Mouse (Mus musculus) layer of hippocampus, postnatal 10 days (tissue): ENCODE measurements around the gene Faf1. TPM values are rescaled to one million over a fixed set of nuclear protein-coding genes. Genes with fewer than 3 reads are reported as not detected.

Source experiments
- DNase-seq, 2 experiments: peaks; one replicate each; pipeline ENCODE4 v3.0.0; 2021; ENCODE audit warnings: low spot score in 2 of 2
- total RNA-seq, 2 experiments: library from RNA; stranded (reverse); gene quantifications; 2 replicates each; pipeline ENCODE4 v1.2.3; 2021

Faf1 gene
- total RNA-seq, 2 experiments from 2014 or later = 31.6 to 33.7 TPM

DNA sequence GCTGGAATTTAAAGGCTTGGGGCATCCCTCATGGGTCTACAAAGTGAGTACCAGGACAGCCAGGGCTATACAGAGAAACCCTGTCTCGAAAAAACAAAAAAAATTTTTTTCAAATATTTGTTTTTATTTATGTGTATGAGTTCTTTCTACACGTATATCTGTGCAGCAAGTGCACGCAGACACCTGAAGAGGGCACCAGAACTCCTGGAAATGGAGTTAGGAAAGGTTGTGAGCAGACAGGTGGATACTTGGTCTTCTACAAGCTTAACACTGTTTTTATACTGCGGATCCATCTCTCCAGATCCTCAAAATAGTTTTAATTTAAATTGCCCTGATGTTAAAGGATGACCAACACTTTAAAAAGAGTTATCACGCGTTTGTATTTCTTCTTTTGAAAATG is 312.8 kb downstream of the Faf1 start:
- no peak for DNase-seq

DNA sequence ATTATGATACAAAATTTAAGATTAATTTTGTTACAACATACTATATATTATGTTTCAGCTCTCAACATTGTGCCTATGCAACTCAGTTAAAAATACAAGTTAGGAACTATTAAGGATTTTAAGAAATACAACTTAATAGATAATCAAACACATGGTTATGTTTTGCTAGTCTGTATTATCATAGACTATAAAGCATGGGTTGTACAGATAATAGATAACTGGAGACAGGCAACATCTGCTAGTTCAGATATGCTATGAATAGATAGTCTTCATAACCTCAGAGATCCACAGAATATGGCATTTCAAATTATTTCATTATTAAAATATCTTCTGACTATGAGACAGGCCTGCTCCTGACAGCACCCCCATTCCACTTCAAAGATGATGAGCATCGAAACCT is 329.7 kb downstream of the Faf1 start:
- no peak for DNase-seq

Other genes starting within 250 kb of the Faf1 start
- 100 to 1,000 TPM; 164 to 180 TPM for gene Rnf11, start 191.9 kb upstream of the Faf1 start, total RNA-seq
- not detected for gene 4930522H14Rik, start 145.3 kb upstream of the Faf1 start, total RNA-seq
- 1 to 10 TPM; 6.7 to 8.5 TPM for gene Cdkn2c, start 9.4 kb upstream of the Faf1 start, total RNA-seq